11 mouse cellular contexts compared by ENCODE assay signal in genomic region chr11:80851859-80852258, GRCm38 (mm10). TPM values are rescaled to one million over a fixed set of nuclear protein-coding genes. Genes with fewer than 3 reads are reported as not detected.
DNase-seq lines count a peak whose midpoint lies in the region; ATAC-seq and TF ChIP-seq lines count a peak whose summit lies in the region.
"Had no signal": no experiment of that assay in that cellular context is flagged by ENCODE, and none has a peak within 500 bp of the region (broad histone marks: within the 10 kb centered on the region; RNA-seq: fewer than 3 reads in every experiment).

No protein-coding gene starts in this region.

- no peaks in the 10 kb centered on the region for H3K36me3 ChIP-seq in hindbrain, embryonic 11.5 days (ENCODE audit: control insufficient read depth, insufficient read depth, low read length)
- H3K36me3 ChIP-seq in hindbrain, embryonic 13.5 days = no peaks in the 10 kb centered on the region
- no peaks in the 10 kb centered on the region for H3K36me3 ChIP-seq in E14TG2a.4 (ENCODE audit: insufficient read depth, low read length)
- no peaks in the 10 kb centered on the region for H3K36me3 ChIP-seq in lung, embryonic 14.5 days (ENCODE audit: insufficient read depth)
- H3K36me3 ChIP-seq: heart, embryonic 13.5 days; lung, embryonic 15.5 days had no signal

- H3K27me3 ChIP-seq in hindbrain, embryonic 11.5 days (ENCODE audit: control insufficient read depth, insufficient read depth, low read length) = no peaks in the 10 kb centered on the region
- H3K27me3 ChIP-seq in hindbrain, embryonic 13.5 days = no peaks in the 10 kb centered on the region
- peaks cover 15% of the 10 kb centered on the region for H3K27me3 ChIP-seq in E14TG2a.4 (ENCODE audit: insufficient read depth, low read length)
- no peaks in the 10 kb centered on the region for H3K27me3 ChIP-seq in lung, embryonic 14.5 days (ENCODE audit: insufficient read depth, low read length)
- H3K27me3 ChIP-seq: lung, embryonic 15.5 days had no signal

- no peaks in the 10 kb centered on the region for H3K9me3 ChIP-seq in hindbrain, embryonic 11.5 days (ENCODE audit: control insufficient read depth, low read length)
- no peaks in the 10 kb centered on the region for H3K9me3 ChIP-seq in hindbrain, embryonic 13.5 days
- H3K9me3 ChIP-seq in E14TG2a.4 (ENCODE audit: low read length) = no peaks in the 10 kb centered on the region
- no peaks in the 10 kb centered on the region for H3K9me3 ChIP-seq in lung, embryonic 14.5 days (ENCODE audit: low read depth, low read length)
- H3K9me3 ChIP-seq: heart, embryonic 13.5 days; lung, embryonic 15.5 days had no signal

- intact Hi-C loops in left cerebral cortex, postnatal 14 days (cut with DNase I) = no loop called here

- no peak overlapping the region for H3K4me3 ChIP-seq in hindbrain, embryonic 11.5 days (ENCODE audit: low read depth, low read length)
- H3K4me3 ChIP-seq in hindbrain, embryonic 13.5 days = no peak overlapping the region
- no peak overlapping the region for H3K4me3 ChIP-seq in E14TG2a.4 (replicated peaks; ENCODE audit: low read length)
- no peak overlapping the region for H3K4me3 ChIP-seq in lung, embryonic 14.5 days (ENCODE audit: low read depth, low read length)
- H3K4me3 ChIP-seq: heart, embryonic 13.5 days; lung, embryonic 15.5 days had no signal

- WGBS in hindbrain, embryonic 11.5 days = 49% methylated on average over 5 of the region's 5 CpGs
- 51% methylated on average over 5 of the region's 5 CpGs for WGBS in hindbrain, embryonic 13.5 days
- 44% methylated on average over 5 of the region's 5 CpGs for WGBS in lung, embryonic 14.5 days

- no peak for ATAC-seq in hindbrain, embryonic 11.5 days (ENCODE audit: low FRiP score)
- ATAC-seq in hindbrain, embryonic 13.5 days (ENCODE audit: low FRiP score) = no peak
- ATAC-seq in lung, embryonic 14.5 days (ENCODE audit: insufficient read depth) = no peak

- H3K4me1 ChIP-seq in hindbrain, embryonic 11.5 days (replicated peaks; ENCODE audit: control insufficient read depth, insufficient read depth, low read length) = no peaks in the 10 kb centered on the region
- peaks cover 11% of the 10 kb centered on the region for H3K4me1 ChIP-seq in hindbrain, embryonic 13.5 days (replicated peaks)
- H3K4me1 ChIP-seq in E14TG2a.4 (replicated peaks; ENCODE audit: low read depth, low read length) = 0 out of 2 replicates have a peak, but pooled peaks cover 11% of the 10 kb centered on the region
- H3K4me1 ChIP-seq in lung, embryonic 14.5 days (ENCODE audit: insufficient read depth) = no peaks in the 10 kb centered on the region

- TF ChIP-seq CTCF in E14TG2a.4 (conservative IDR thresholded peaks at IDR 0.05; ENCODE audit: low read length) = peak; percentile 62
- peak; percentile 67 for TF ChIP-seq CTCF in lung, embryonic 14.5 days (IDR thresholded peaks at IDR 0.05; ENCODE audit: low read depth)

- no peak overlapping the region for H3K9ac ChIP-seq in hindbrain, embryonic 11.5 days (ENCODE audit: low read depth, low read length)
- no peak overlapping the region for H3K9ac ChIP-seq in hindbrain, embryonic 13.5 days
- no peak overlapping the region for H3K9ac ChIP-seq in lung, embryonic 14.5 days
- H3K9ac ChIP-seq: heart, embryonic 13.5 days; lung, embryonic 15.5 days had no signal

- DNase-seq in hindbrain, embryonic 11.5 days (ENCODE audit: low spot score) = peak; percentile 54
- DNase-seq in c-Kit-positive CD71-positive TER-119-positive erythroid progenitor cells, embryonic 14.5 days (ENCODE audit: low spot score) = peak; percentile 39
- DNase-seq in lung, embryonic 14.5 days = peak; percentile 61
- no peak for DNase-seq in urinary bladder, adult 18-20 months (ENCODE audit: low spot score in 2 of 2)
- no peak for DNase-seq in left cerebral cortex, postnatal 14 days (ENCODE audit: low spot score in 2 of 2)
- DNase-seq in ovary, postnatal 10 days (ENCODE audit: low spot score) = no peak
- DNase-seq: adrenal gland, postnatal 25 days had no signal

- no peak overlapping the region for H3K4me2 ChIP-seq in hindbrain, embryonic 11.5 days (replicated peaks; ENCODE audit: low read depth, low read length)
- no peak overlapping the region for H3K4me2 ChIP-seq in hindbrain, embryonic 13.5 days
- H3K4me2 ChIP-seq in lung, embryonic 14.5 days = no peak overlapping the region
- H3K4me2 ChIP-seq: heart, embryonic 13.5 days; lung, embryonic 15.5 days had no signal

- no peak overlapping the region for H3K27ac ChIP-seq in hindbrain, embryonic 11.5 days (ENCODE audit: low read depth, low read length)
- no peak overlapping the region for H3K27ac ChIP-seq in hindbrain, embryonic 13.5 days
- no peak overlapping the region for H3K27ac ChIP-seq in lung, embryonic 14.5 days (ENCODE audit: low read depth)
- H3K27ac ChIP-seq: heart, embryonic 13.5 days; lung, embryonic 15.5 days had no signal

RNA-seq across cellular contexts. Expression of gene Spaca3, which starts 6.3 kb away (rescaled TPM):
- polyA plus RNA-seq in hindbrain, embryonic 11.5 days (2014; fragmentation: Nextera tagmentation; extraction: Ambion mirVana) = not detected in 2 replicates
- not detected in 2 replicates for polyA plus RNA-seq in hindbrain, embryonic 13.5 days (2015; fragmentation: Nextera tagmentation; extraction: Ambion mirVana)
- not detected in 2 replicates for polyA plus RNA-seq in lung, embryonic 14.5 days (2014; fragmentation: Nextera tagmentation; extraction: Ambion mirVana)
- total RNA-seq in left cerebral cortex, postnatal 14 days (2021) = not detected
- total RNA-seq: adrenal gland, postnatal 25 days had no signal
- polyA plus RNA-seq: heart, embryonic 13.5 days; lung, embryonic 15.5 days had no signal

RNA-seq across cellular contexts. Expression of gene Tmem98, which starts 41.9 kb away (rescaled TPM):
- polyA plus RNA-seq in hindbrain, embryonic 11.5 days (2014; fragmentation: Nextera tagmentation; extraction: Ambion mirVana) = 79.4 and 80.3 TPM in 2 replicates
- 32.7 and 33.5 TPM in 2 replicates for polyA plus RNA-seq in hindbrain, embryonic 13.5 days (2015; fragmentation: Nextera tagmentation; extraction: Ambion mirVana)
- 127 and 132 TPM in 2 replicates for polyA plus RNA-seq in lung, embryonic 14.5 days (2014; fragmentation: Nextera tagmentation; extraction: Ambion mirVana)
- 1 to 10 TPM; 5.2 to 6.8 TPM for total RNA-seq in left cerebral cortex, postnatal 14 days (2021)

Comparison
In these comparisons a context has a peak if more than half of its experiments do, and no peak if none do; other contexts are left out.
1. DNase-seq: peak in hindbrain, embryonic 11.5 days (single experiment), c-Kit-positive CD71-positive TER-119-positive erythroid progenitor cells, embryonic 14.5 days (single experiment) and lung, embryonic 14.5 days (single experiment); none in urinary bladder, adult 18-20 months (0 of 2), left cerebral cortex, postnatal 14 days (0 of 2) and ovary, postnatal 10 days (single experiment).